Mouse (Mus musculus) left cerebral cortex, postnatal 10 days (tissue): ENCODE data around the gene Rap1a. TPM values are rescaled to one million over a fixed set of nuclear protein-coding genes. Genes with fewer than 3 reads are reported as not detected.

Experiments used
- DNase-seq, 2 experiments: peaks; one replicate each; pipeline ENCODE4 v3.0.0; 2021 to 2022; ENCODE audit warnings: low spot score in 2 of 2, mixed read lengths in 1 of 2; ENCODE audit errors: extremely low spot score in 1 of 2
- intact Hi-C: fragments of 180-260 bp; cut with DNase I; formaldehyde crosslinking; loops from one replicate; pipeline ENCODE4 v1.15.1; 2025
- total RNA-seq, 2 experiments: library from RNA; stranded (reverse); gene quantifications; 2 replicates each; pipeline ENCODE4 v1.2.3; 2021

Rap1a gene
- 10 to 100 TPM; 75.7 to 86.0 TPM for total RNA-seq

- intact Hi-C loops: loop anchor here (10.0 kb wide), 1 partner anchor 93 kb away; no protein-coding TSS in a partner anchor
Observed at GRCm38 (mm10) chr3:105801191-105802166, at the start of gene Rap1a. TSS of gene Rap1a (minus strand) at chr3:105801336.

GRCm38 (mm10) chr3:105846294-105847069 is 45.3 kb upstream of the Rap1a start:
- DNase-seq: no peak
- intact Hi-C loops: no loop called here

More at GRCm38 (mm10) chr3:105801191-105802166, at the start of gene Rap1a:
- peak; percentile 48 to 89 for DNase-seq

- peak in 1 of 2 experiments; percentile 9 for DNase-seq
- intact Hi-C loops: no loop called here
Observed at GRCm38 (mm10) chr3:105839836-105840235, 38.7 kb upstream of the Rap1a start.

GRCm38 (mm10) chr3:105838655-105839054 is 37.5 kb upstream of the Rap1a start:
- intact Hi-C loops: no loop called here
- no peak for DNase-seq

GRCm38 (mm10) chr3:105836883-105837282 is 35.7 kb upstream of the Rap1a start:
- DNase-seq: no peak
- intact Hi-C loops: no loop called here

GRCm38 (mm10) chr3:105835875-105836274 is 34.7 kb upstream of the Rap1a start:
- intact Hi-C loops: no loop called here
- DNase-seq: no peak

GRCm38 (mm10) chr3:105831584-105831983 is 30.4 kb upstream of the Rap1a start:
- no peak for DNase-seq

GRCm38 (mm10) chr3:105825501-105826161 is 24.5 kb upstream of the Rap1a start:
- intact Hi-C loops: no loop called here
- peak in 1 of 2 experiments; percentile 57 for DNase-seq

More at GRCm38 (mm10) chr3:105831584-105831983, 30.4 kb upstream of the Rap1a start:
- intact Hi-C loops: no loop called here

- intact Hi-C loops: no loop called here
- DNase-seq: no peak
Observed at GRCm38 (mm10) chr3:105824704-105825103, 23.6 kb upstream of the Rap1a start.

- DNase-seq: no peak
Observed at GRCm38 (mm10) chr3:105824103-105824502, 23.0 kb upstream of the Rap1a start.

GRCm38 (mm10) chr3:105823609-105824008 is 22.5 kb upstream of the Rap1a start:
- intact Hi-C loops: no loop called here

More at GRCm38 (mm10) chr3:105824103-105824502, 23.0 kb upstream of the Rap1a start:
- intact Hi-C loops: no loop called here

GRCm38 (mm10) chr3:105821504-105821903 is 20.4 kb upstream of the Rap1a start:
- intact Hi-C loops: no loop called here
- no peak for DNase-seq

More at GRCm38 (mm10) chr3:105823609-105824008, 22.5 kb upstream of the Rap1a start:
- no peak for DNase-seq

- intact Hi-C loops: no loop called here
- DNase-seq: no peak
Observed at GRCm38 (mm10) chr3:105820272-105820671, 19.1 kb upstream of the Rap1a start.

GRCm38 (mm10) chr3:105818130-105819004 is 17.2 kb upstream of the Rap1a start:
- intact Hi-C loops: no loop called here

GRCm38 (mm10) chr3:105816089-105816488 is 15.0 kb upstream of the Rap1a start:
- no peak for DNase-seq
- intact Hi-C loops: no loop called here

More at GRCm38 (mm10) chr3:105818130-105819004, 17.2 kb upstream of the Rap1a start:
- peak in 1 of 2 experiments; percentile 70 for DNase-seq

- DNase-seq: no peak
- intact Hi-C loops: no loop called here
Observed at GRCm38 (mm10) chr3:105815236-105815904, 14.2 kb upstream of the Rap1a start.

GRCm38 (mm10) chr3:105811146-105811545 is 10.0 kb upstream of the Rap1a start:
- intact Hi-C loops: no loop called here
- DNase-seq: no peak
